Mouse (Mus musculus) cerebellum, adult 18-20 months (tissue): ENCODE data around the gene Mdm4.
A peak's percentile ranks its signal among the peaks of the same experiment; 100 is the strongest.

Experiments used
- DNase-seq, 2 experiments: peaks; one replicate each; pipeline ENCODE4 v3.0.0; 2021

Gene Mdm4

DNA sequence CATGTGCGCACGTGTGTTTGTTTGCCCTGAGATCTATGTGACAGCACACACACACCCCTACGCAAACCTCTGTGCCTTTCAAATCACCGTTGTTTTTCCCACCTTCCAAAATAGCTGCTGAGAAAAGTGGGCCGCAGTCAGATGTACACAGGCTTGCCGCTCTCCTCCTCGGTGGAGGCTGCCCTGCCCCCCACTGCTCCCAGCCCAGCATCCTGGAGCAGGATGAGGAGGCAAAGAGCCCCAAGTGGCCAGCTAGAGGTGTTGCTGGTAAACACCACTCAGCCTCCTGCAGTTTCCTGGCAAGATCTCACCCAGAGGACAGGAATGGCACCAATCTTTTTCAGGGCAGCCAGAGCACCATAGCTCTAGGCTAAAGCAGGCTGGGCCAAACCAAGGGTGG, 95.5 kb downstream of the Mdm4 start:
- peak; percentile 81 to 87 for DNase-seq

DNA sequence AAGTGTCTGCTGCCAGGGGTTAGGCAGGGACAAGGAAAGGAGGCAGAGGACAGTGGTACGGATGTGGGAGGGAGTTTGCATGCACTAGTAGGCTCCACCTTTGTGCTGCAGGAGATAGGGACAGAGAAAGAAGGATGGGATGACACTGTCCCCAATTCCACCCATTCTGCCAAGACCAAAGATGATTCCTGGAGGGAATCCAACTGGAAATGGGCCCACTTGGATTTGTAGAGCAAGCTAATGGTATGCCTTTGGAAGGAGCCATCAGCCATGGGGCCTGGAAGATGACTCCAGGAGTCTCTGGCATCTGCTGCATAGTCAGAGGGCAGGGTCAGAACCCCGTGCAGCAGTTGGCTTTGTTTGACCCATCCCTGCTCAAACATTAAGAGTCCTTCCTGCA, 97.9 kb downstream of the Mdm4 start:
- DNase-seq = peak; percentile 77 to 81

DNA sequence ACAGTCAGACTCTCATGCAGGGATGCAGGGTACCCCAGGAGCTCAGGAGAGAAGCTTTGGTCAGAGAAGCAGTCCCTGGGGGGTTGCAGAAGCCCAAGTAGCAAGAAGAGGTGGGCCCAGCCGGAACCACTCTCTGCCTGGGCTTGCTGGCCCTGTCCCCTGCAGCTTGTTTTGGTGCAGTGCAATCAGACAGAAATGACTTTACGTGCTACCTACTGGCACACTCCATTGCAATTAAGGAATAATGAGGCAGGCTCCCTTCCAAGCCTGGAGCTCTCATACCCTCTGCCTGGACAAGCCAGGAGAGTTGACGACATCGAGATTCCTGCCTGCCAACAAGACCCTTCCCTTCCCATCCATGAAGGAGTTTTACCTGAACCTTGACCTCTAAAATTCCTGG, 100.1 kb downstream of the Mdm4 start:
- no peak for DNase-seq

- DNase-seq = no peak
Observed at GRCm38 (mm10) chr1:132928907-132929250, 101.5 kb downstream of the Mdm4 start.

- DNase-seq = no peak
Observed at GRCm38 (mm10) chr1:132928032-132928906, 102.1 kb downstream of the Mdm4 start.

DNA sequence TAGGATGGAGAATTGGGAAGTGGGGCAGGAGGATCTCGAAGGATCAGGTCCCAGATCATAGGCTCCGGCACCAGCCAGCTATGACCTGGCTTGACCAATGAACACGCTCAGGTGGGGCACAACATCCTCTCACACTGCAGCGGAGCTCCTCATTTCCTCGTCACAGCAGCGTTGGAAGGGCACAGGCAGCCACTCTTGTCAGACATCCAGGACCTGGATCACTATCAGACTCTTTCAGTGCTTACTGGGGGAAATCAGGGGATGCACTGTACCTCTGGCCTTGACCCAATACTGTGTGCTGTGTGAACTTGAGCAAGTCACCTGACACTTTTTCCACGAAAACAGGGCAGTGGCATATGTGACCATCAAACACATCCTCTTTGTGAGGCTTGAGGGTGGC, 105.1 kb downstream of the Mdm4 start:
- DNase-seq = no peak

GRCm38 (mm10) chr1:132922257-132922656, 108.1 kb downstream of the Mdm4 start:
- DNase-seq = no peak

DNA sequence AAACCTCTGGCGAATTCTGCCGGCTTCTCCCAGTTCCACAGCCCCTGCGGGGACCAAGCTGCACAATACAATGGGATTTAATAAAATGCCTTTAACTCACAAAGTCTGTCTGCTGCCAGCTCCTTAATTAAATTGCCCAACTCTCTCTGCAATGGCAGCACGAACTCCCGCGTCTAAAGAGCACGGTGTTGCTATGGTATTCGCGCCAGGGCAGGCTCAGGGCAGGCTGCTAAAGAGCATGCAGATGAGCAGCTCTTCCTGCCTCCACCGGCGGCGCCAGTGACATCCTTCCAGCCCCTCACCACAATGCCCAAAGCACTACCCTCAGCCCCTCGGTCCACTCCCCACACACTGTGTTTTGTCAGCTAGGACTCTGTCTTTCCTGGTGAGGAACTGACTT, 109.3 kb downstream of the Mdm4 start:
- DNase-seq = no peak

- no peak for DNase-seq
Observed at GRCm38 (mm10) chr1:132919258-132919657, 111.1 kb downstream of the Mdm4 start.

DNA sequence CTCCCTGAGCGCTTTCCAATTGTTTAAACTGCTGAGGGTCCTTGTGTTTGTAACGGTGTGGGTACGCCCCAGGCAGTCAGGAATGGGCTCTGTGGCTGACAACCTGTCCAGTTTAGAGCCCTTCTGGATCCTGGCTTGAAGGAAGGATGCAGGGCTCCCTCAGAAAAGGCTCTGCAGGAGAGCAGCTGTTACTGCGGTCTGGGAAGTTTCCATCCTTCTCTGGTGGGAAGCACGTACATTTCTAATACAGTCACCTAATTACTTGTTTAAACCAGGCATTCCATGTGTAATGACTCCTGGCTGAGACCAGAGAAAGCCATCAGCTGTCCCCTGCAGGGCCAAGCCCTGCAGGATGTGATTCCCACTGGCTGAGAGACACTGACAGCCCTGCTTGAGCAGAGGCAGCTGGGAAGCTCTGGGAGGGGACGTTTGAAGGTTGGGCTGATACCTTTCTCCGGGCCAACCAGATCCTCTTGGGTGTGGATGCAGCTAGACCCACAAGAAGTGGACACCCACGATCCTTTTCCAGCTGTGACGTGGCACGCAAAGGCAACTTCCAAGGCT, 112.2 kb downstream of the Mdm4 start:
- no peak for DNase-seq

GRCm38 (mm10) chr1:132917554-132917953, 112.8 kb downstream of the Mdm4 start:
- DNase-seq = no peak

- peak; percentile 61 to 65 for DNase-seq
Observed at GRCm38 (mm10) chr1:132915849-132916493, 114.4 kb downstream of the Mdm4 start.

DNA sequence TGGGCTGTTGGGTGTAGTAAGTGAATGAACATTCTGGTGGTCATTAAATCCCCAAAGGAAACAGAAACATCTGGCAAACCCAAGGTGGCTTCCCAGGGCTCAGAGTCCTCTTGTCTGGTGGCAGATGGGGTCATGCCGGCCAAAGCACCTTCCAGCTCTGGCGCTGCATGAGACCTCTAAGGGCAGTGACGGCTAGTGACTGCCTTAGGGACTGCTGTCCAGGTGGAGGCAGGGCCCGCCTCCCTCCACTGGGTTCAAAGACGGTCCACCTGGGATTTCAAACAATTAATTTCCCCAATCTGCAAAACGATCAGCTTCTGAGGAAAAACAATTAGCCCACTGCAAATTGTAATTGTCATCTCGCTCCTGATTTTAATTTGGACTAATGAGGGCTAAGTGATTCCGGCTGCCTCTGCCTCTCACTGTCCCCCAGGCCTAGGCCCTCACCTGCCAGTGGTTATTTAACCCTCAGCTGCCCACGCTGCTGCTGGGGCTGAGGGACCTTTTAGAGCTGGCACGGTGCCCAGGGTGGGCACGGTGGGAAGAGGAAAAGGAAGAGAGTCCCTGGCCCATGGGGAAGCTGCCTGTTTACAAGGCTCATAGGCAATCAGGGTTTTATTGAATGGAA, 119.8 kb downstream of the Mdm4 start:
- DNase-seq = no peak

GRCm38 (mm10) chr1:132909951-132910350, 120.4 kb downstream of the Mdm4 start:
- DNase-seq = no peak
